Mouse (Mus musculus) erythroblast, embryonic 14.5 days (primary cell): ENCODE results near the gene Siglece.

ENCODE experiments used
- GATA1 ChIP-seq: IDR thresholded peaks from 2 replicates; pipeline ENCODE4 v1.6.1; 2012; ENCODE audit warnings: low read length, inconsistent platforms, mixed read lengths
- TAL1 ChIP-seq: IDR thresholded peaks from 3 replicates; pipeline ENCODE4 v1.6.1; 2012; ENCODE audit warnings: low read length, inconsistent platforms, mixed read lengths

DNA sequence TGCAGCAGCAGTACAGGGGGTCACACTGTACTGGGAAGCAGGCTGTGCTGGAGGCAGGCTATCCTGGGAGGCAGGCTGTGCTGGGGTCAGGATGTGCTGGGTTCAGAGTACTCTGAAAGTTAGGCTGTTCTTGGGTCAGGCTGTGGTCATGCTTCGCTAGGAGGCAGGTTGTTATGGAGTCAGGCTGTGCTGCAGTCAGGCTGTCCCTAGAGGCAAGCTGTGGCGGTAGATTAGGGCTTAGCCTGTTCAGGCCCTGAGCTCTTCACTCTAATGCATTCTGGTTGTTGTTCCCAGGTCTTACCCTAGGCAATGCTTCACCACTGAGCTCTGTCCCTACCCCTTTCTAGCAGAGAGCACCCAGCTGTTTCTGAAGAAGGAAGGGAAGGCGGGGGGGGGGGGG, 34.9 kb downstream of the Siglece start:
- TF ChIP-seq GATA1 (no peak), TAL1 (no peak)
